Mouse (Mus musculus): ENCODE results near the gene Atp6v1g3.

- TF ChIP-seq CTCF (IDR thresholded peaks at IDR 0.05; ENCODE audit: low read depth) (peak; percentile 37; the same call in 1 of the 2 replicates), EP300 (IDR thresholded peaks at IDR 0.05; ENCODE audit: low read depth) (no peak)
Measured at GRCm38 (mm10) chr1:138328320-138328719, 54.8 kb downstream of the Atp6v1g3 start.

All from liver, embryonic 14.5 days (tissue).